Mouse (Mus musculus) heart, embryonic 10.5 days (tissue): ENCODE measurements around the gene Muc16. TPM values are rescaled to one million over a fixed set of nuclear protein-coding genes. Genes with fewer than 3 reads are reported as not detected.

Experiments
- microRNA-seq: library from miRNA; unstranded; fragments of <30 nt; microRNA quantifications from one replicate; pipeline ENCODE4, GENCODE M21; 2017
- polyA plus RNA-seq: library from polyadenylated mRNA; unstranded; fragments of >200 nt; fragmentation: Nextera tagmentation; extraction: Ambion mirVana; gene quantifications from 2 replicates; pipeline ENCODE4 v1.2.1, GENCODE M21; 2016

Gene Muc16
- polyA plus RNA-seq, 1 experiment from 2014 or later = 0.35 TPM

Small RNA genes within 50 kb of the gene (microRNA-seq; reads per million reads assigned to microRNA genes)
- gene Gm22854 = not detected

Other genes with a start within 250 kb of the Muc16 start
- gene Mbd3l2, start 243.9 kb downstream of the Muc16 start, polyA plus RNA-seq = not detected in 2 replicates
- gene Zfp558, start 196.3 kb downstream of the Muc16 start, polyA plus RNA-seq = 4.2 and 4.5 TPM in 2 replicates
- not detected in 2 replicates for gene Mbd3l1, start 196.2 kb downstream of the Muc16 start, polyA plus RNA-seq
- not detected in 2 replicates for gene Olfr24, start 89.5 kb upstream of the Muc16 start, polyA plus RNA-seq
- gene Olfr828, start 145.0 kb upstream of the Muc16 start, polyA plus RNA-seq = not detected in 2 replicates
- gene Olfr829, start 180.4 kb upstream of the Muc16 start, polyA plus RNA-seq = not detected in 2 replicates
- not detected in 2 replicates for gene Olfr830, start 200.2 kb upstream of the Muc16 start, polyA plus RNA-seq